Mouse (Mus musculus) retina, postnatal 7 days (tissue): ENCODE results near the gene Rapgef6.

ENCODE experiments used
- DNase-seq: peaks from one replicate; pipeline ENCODE4 v3.0.0-alpha.2; 2012; ENCODE audit warnings: low read depth, low spot score

The Rapgef6 gene

GRCm38 (mm10) chr11:54733546-54733945, 210.9 kb downstream of the Rapgef6 start:
- DNase-seq: no peak

GRCm38 (mm10) chr11:54735114-54735513, 212.5 kb downstream of the Rapgef6 start:
- DNase-seq: no peak

- DNase-seq: no peak
Observed at GRCm38 (mm10) chr11:54736903-54737302, 214.3 kb downstream of the Rapgef6 start.

- DNase-seq: no peak
Observed at GRCm38 (mm10) chr11:54739012-54739750, 216.5 kb downstream of the Rapgef6 start.

- no peak for DNase-seq
Observed at GRCm38 (mm10) chr11:54741330-54741729, 218.7 kb downstream of the Rapgef6 start.

- DNase-seq: no peak
Observed at GRCm38 (mm10) chr11:54744231-54744630, 221.6 kb downstream of the Rapgef6 start.
